Mouse (Mus musculus) cerebellum, adult 11-12 months (tissue): ENCODE measurements around the gene D330020A13Rik.
"Not testable (repeated sequence)": the region's sequence is repeated elsewhere in the genome, so short reads cannot be mapped to it uniquely, and the experiment has no call there.

Experiments
- DNase-seq: peaks from one replicate; pipeline ENCODE4 v3.0.0; 2022

Gene D330020A13Rik

GRCm38 (mm10) chr6:120294056-120294784 is at the start of gene D330020A13Rik, which contains the start of gene B4galnt3:
Gene D330020A13Rik (plus strand): TSS chr6:120294364.
Gene B4galnt3 (minus strand): TSS chr6:120294559.
- no peak for DNase-seq

- no peak for DNase-seq
Observed at GRCm38 (mm10) chr6:120246676-120247075, 47.5 kb upstream of the D330020A13Rik start.

DNA sequence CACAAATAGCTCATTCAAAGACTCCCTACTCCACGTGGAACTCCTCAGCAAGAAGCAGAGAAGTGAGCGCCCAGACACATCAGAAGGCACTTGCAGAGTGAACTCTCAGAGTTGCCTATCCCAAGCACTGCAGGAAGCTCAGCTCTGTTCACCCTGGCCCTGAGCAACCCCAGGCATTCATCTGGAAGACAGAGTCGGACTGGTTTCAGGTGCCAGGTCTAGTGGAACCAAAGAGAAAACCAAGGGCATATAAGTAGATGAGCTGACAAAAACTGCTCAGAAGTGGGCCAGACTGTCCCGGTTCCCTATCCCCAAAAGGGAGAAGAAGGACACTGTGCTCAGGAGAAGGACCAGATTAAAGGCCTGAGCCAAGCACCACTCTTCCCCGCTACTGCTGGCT is 44.3 kb upstream of the D330020A13Rik start:
- no peak for DNase-seq

DNA sequence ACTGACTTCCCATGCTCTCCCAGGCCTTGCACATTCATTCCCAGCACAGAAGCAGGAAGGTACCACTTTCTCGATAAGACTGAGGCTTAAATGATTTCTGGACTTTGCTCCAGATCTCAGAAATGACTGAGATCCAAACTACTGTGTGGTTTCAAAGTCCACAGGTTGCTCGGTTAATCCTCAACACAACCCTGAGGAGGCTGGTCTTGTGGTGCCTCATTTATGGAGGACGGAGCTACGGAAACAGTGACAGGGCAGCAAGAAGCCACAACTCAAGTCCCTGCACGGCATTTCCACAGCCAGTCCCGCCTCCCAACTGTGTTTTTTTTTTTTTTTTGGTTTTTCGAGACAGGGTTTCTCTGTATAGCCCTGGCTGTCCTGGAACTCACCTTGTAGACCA is 43.2 kb upstream of the D330020A13Rik start:
- no peak for DNase-seq

DNA sequence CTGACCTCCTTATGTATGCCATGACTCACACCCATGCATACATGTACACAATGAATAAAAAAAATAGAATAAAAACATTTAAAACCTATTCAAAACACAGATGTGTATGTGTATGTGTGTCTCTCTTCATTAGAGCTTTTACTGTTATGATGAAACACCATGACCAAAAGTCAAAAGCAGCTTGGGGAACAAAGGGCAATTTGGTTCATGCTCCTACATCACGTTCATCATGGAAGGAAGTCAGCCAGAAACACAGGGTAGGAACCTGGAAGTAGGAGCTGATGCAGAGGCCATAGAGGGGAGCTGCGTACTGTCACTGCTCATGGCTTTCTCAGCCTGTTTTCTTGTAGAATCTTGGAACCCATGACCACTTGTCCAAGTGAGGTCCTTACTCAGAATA is 41.4 kb upstream of the D330020A13Rik start:
- no peak for DNase-seq

DNA sequence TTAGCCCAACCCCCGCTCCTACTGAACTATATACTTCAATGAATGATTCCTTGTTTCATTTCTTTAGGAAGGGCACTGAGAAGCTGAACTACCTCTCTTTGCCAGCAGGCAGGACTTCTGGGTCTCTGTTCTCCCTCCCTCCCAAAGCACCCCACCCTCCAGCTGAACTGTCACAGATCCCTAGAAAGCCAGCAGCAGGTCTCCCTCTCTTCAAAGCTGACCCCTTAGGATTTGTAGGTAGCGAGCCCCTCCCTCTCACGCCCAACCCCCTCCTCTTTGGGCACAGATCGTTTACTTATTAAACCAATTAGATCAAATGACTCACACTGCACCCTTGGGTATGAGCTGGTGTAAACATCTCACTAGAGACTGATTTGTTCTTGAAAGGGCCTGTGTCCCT is 39.5 kb upstream of the D330020A13Rik start:
- no peak for DNase-seq

GRCm38 (mm10) chr6:120255144-120255543 is 39.0 kb upstream of the D330020A13Rik start:
- DNase-seq: no peak

GRCm38 (mm10) chr6:120255701-120256100 is 38.5 kb upstream of the D330020A13Rik start:
- no peak for DNase-seq

- no peak for DNase-seq
Observed at GRCm38 (mm10) chr6:120256431-120256935, 37.7 kb upstream of the D330020A13Rik start.

DNA sequence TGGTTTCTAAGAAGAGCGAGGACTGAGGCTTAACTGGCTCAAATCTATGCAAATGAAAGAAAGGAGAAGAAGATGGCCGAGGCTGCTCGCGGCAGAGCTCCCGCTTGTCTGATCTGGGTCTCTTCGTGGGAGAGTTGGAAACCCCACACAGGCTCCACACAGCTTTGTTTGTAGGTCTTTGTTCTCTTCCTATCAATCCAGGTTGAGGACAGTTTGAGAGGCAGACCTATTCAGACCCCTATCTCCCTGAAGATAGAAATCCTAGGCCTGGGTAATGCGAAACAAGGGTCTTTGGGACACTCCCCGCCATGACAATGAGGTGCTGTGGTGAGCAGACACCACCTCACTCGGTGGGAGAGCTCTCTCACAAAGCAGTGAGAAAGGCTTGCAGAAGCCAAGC is 34.7 kb upstream of the D330020A13Rik start:
- no peak for DNase-seq

DNA sequence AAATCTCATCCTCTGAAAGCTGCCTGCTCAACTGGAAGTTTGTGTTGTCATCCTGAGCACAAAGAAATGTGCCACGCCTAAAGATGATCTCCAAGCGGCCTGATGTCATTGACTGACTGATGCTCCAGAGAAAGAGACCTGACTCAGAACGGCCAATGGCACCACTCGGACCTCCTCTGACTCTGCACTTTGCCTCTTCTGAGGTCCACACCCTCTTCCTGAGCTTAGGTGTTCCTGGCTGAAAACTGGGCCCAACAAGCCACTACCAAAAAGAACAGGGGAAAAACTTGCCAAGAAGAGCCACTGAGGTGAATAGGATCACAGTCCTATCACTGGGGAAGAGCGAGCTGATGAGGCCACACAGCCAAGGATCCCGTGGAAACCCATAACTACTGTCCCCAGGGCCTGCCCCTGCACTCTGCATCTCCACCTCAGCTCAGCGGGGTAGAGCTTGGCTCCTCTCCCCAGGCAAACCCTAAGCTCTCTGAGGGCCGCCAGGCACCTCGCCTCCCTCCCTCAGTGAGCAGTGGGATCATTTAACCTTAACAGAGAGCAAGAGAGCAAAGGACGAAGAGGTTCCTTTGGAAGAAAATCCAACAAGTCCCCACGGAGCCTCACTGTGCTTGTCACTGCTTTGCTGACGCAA is 31.2 kb upstream of the D330020A13Rik start:
- DNase-seq: no peak

DNA sequence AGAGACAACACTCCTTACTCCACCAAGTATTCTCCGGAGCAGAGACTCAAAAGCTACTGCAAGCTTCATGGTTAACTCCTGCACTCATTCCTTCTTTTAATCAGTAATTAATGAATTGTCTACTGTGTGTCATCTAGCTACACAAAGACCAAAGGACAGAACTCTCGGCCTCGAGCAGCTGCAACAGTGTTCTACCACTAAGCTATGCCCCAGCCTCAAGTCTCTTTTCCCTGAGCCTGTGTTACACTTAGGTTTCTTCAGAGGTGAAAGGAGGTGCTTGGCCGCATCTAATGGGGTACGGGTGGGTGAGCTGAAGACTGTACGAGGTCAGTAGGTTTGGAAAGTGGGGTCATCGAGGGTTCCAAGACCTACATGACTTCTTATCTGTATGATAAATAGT is 30.6 kb upstream of the D330020A13Rik start:
- no peak for DNase-seq

- DNase-seq: no peak
Observed at GRCm38 (mm10) chr6:120264151-120264550, 30.0 kb upstream of the D330020A13Rik start.

GRCm38 (mm10) chr6:120274181-120274580 is 20.0 kb upstream of the D330020A13Rik start:
- no peak for DNase-seq

DNA sequence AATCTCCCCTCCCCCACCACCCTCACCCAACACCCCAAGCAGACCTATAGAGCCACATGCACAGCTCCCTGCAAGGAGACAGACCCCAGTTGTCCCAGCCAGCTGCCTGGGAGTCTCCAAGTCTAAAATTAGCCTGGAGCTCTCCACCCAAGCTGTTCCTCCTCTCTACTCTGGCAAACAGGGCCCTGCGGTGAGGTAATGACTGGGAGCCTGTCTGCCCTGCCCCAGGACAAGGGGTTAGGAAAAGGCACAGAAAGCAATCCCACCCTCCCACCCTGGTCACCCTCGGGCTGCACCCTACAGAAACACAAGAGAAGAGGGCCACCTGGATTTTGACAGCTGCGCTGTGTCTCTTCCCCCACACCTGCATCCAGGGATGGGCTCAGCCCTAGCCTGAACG is 19.3 kb upstream of the D330020A13Rik start:
- DNase-seq: no peak

DNA sequence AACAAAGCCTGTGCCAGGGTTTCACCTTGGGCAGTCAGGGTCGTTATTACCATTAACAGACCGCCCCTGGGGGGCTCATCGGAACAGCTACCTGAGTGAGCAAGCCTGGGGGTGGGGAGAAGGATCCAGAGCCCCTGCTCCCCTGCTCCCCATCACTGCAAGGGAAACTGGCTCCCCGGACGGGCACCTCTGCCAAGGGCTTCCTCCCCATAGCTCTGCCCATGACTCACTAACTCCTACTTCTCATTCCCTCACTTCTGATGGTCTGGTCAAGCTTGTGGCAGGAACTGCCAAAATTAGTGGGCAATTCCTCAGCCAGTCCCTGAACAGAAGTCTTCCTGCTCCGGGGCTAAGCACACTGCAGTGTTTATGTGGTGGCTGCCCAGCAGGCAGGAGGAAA is 18.9 kb upstream of the D330020A13Rik start:
- no peak for DNase-seq

- DNase-seq: no peak
Observed at GRCm38 (mm10) chr6:120276874-120277449, 17.2 kb upstream of the D330020A13Rik start.

DNA sequence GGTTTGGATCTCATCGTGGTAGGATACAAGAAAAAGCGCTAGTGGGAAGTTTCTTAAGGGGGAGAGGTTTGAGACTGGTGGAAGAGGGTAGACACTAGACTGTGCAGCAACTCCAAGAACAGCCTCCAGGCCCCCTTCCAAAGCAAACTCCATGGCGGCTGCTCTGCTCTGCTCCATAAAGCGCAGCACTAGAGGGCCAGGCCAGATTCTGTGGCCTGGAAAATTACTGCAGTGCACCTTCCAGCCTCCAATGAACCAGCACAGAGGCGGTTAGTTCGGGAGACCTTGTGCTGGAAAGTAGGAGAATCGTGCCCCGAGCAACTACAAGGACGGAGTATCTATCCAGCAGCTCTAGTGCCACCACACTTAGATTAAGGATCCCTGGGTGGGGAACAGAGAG is 6.9 kb upstream of the D330020A13Rik start:
- no peak for DNase-seq

DNA sequence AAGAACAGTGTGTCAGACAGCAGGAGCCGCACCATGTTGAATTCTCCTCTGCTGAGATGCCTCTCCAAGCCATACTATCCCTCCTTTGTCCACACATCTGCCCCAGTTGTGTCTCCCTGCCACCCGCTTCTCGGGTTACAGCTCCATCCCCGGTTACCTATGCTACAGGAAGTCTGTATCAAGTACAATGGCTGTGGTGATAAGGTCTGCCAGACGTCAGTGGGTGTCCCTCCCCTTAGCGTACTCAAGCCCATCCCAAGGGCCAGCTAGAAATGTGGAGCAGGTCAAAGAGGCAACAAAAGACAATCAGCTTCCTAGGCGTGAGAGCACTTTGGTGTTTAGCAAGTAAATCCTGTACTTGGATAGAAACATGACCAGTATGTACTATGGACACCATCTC is 5.6 kb upstream of the D330020A13Rik start:
- no peak for DNase-seq

DNA sequence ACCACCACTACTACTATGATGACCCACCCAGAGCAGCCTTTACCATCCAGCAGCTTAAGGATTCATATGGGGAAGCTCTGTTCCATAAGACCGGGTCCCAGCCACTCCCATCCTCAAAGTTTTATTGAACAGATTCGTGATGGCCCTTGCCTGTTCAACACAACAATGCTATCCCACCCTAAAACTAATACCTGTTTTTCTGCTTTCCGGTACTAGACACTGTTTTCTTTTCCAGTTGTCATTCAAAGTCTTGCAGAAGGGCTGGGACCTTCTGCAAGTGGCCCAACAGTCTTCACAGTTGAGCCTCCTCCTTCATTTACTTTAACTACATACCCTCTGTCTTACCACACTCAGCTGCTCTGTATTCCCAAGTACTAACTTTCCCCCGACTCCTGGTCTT is 4.7 kb upstream of the D330020A13Rik start:
- DNase-seq: no peak

DNA sequence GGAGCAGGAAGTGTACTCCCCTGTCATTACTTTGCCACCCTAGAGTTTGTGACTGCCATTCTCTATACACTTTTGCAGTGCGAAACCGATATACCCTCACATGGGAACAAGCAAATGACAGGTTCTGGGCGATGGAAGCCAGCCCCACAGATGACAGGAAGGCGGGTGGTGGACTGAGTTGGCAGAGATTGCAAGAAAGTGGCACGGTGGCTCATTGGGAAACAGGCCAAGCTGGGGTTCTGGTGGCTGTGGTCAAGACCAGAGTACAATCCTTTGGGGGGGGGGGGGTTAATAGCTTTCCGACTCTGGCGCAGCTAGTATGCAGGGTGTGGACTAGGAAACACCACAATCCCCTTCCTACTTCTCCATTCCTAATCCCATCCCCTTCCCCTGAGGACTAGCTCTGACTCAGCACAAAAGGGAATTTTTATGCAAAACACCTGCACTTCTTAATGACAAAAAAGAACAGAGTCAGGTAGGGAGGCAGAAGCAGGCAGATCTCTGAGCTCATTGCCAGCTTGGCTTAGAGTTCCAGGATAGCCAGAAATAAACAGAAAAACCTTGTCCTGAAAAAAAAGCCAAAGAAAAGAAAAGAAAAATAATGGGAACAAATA is 2.7 kb upstream of the D330020A13Rik start:
- DNase-seq: no peak

- DNase-seq: peak; percentile 10
Observed at GRCm38 (mm10) chr6:120294785-120295133, 595 bp downstream of the D330020A13Rik start.

DNA sequence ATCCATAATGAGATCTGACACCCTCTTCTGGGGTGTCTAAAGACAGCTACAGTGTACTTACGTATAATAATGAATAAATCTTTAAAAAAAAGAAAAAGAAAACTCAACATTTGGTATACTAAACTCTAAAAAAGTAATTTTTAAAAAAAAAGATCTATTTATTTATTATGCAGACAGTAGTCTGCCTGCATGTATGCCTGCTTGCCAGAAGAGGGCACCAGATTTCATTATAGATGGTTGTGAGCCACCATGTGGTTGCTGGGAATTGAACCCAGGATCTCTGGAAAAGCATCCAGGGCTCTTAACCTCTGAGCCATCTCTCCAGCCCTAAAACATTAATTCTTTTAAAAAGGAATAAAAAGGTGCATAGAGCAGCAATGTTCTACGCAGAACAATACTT is 2.4 kb downstream of the D330020A13Rik start:
- DNase-seq: not testable (repeated sequence)

GRCm38 (mm10) chr6:120301137-120301536 is 7.0 kb downstream of the D330020A13Rik start:
- no peak for DNase-seq
